9 mouse cellular contexts compared by ENCODE assay signal in genomic region chr5:16293223-16293622, GRCm38 (mm10).
DNase-seq lines count a peak whose midpoint lies in the region; ATAC-seq and TF ChIP-seq lines count a peak whose summit lies in the region.
"Had no signal": no experiment of that assay in that cellular context is flagged by ENCODE, and none has a peak within 500 bp of the region (broad histone marks: within the 10 kb centered on the region; RNA-seq: fewer than 3 reads in every experiment).

No protein-coding gene starts in this region.

- peak; percentile 68 for DNase-seq in adrenal gland, postnatal 10 days
- no peak for DNase-seq in adrenal gland, adult 8-10 months
- peak; percentile 17 to 18 for DNase-seq in kidney, adult 8-10 months
- DNase-seq in urinary bladder, postnatal 14 days (ENCODE audit: low spot score), result peak; percentile 26
- no peak for DNase-seq in urinary bladder, postnatal 10 days (ENCODE audit: low spot score)
- peak; percentile 5 to 19 for DNase-seq in kidney, postnatal 4 days
- DNase-seq in stomach, postnatal 0 days (ENCODE audit: low spot score), result no peak

- H3K9me3 ChIP-seq in kidney, embryonic 14.5 days (ENCODE audit: control insufficient read depth, low read length), result no peaks in the 10 kb centered on the region
- H3K9me3 ChIP-seq in stomach, postnatal 0 days (ENCODE audit: control insufficient read depth, low read length), result no peaks in the 10 kb centered on the region
- H3K9me3 ChIP-seq: embryonic facial prominence, embryonic 15.5 days had no signal

- no peak overlapping the region for H3K4me2 ChIP-seq in kidney, embryonic 14.5 days (replicated peaks; ENCODE audit: low read depth, low read length)
- H3K4me2 ChIP-seq in stomach, postnatal 0 days (replicated peaks; ENCODE audit: low read depth), result no peak overlapping the region
- H3K4me2 ChIP-seq: embryonic facial prominence, embryonic 15.5 days had no signal

- H3K27ac ChIP-seq in kidney, embryonic 14.5 days (ENCODE audit: low read depth, low read length), result no peak overlapping the region
- no peak overlapping the region for H3K27ac ChIP-seq in stomach, postnatal 0 days (replicated peaks)
- H3K27ac ChIP-seq: embryonic facial prominence, embryonic 15.5 days had no signal

- H3K9ac ChIP-seq in kidney, embryonic 14.5 days (ENCODE audit: low read depth, low read length), result no peak overlapping the region
- no peak overlapping the region for H3K9ac ChIP-seq in stomach, postnatal 0 days (ENCODE audit: low read length)
- H3K9ac ChIP-seq: embryonic facial prominence, embryonic 15.5 days had no signal

- H3K27me3 ChIP-seq in kidney, embryonic 14.5 days (ENCODE audit: control insufficient read depth, insufficient read depth, low read length), result no peaks in the 10 kb centered on the region
- H3K27me3 ChIP-seq in stomach, postnatal 0 days (ENCODE audit: control insufficient read depth, insufficient read depth, low read length), result no peaks in the 10 kb centered on the region
- H3K27me3 ChIP-seq: embryonic facial prominence, embryonic 15.5 days had no signal

- no peak for TF ChIP-seq EP300 in stomach, postnatal 0 days (optimal IDR thresholded peaks at IDR 0.05)

- no peaks in the 10 kb centered on the region for H3K4me1 ChIP-seq in kidney, embryonic 14.5 days (ENCODE audit: control insufficient read depth, insufficient read depth, low read length)
- no peaks in the 10 kb centered on the region for H3K4me1 ChIP-seq in stomach, postnatal 0 days (replicated peaks; ENCODE audit: control insufficient read depth, insufficient read depth)
- H3K4me1 ChIP-seq: embryonic facial prominence, embryonic 15.5 days had no signal

- 12% methylated on average over 1 of the region's 1 CpGs for WGBS in kidney, embryonic 14.5 days
- 0% methylated on average over 1 of the region's 1 CpGs for WGBS in stomach, postnatal 0 days

- H3K4me3 ChIP-seq in kidney, embryonic 14.5 days (ENCODE audit: low read length), result no peak overlapping the region
- H3K4me3 ChIP-seq in stomach, postnatal 0 days (ENCODE audit: low read depth, low read length), result no peak overlapping the region
- H3K4me3 ChIP-seq: embryonic facial prominence, embryonic 15.5 days had no signal

- ATAC-seq in kidney, embryonic 14.5 days (ENCODE audit: low FRiP score, low TSS enrichment), result no peak
- ATAC-seq in stomach, postnatal 0 days (ENCODE audit: low FRiP score, low TSS enrichment), result no peak

- H3K36me3 ChIP-seq in kidney, embryonic 14.5 days (ENCODE audit: control insufficient read depth, insufficient read depth, low read length), result no peaks in the 10 kb centered on the region
- H3K36me3 ChIP-seq in stomach, postnatal 0 days (ENCODE audit: control insufficient read depth, insufficient read depth, low read length), result no peaks in the 10 kb centered on the region
- H3K36me3 ChIP-seq: embryonic facial prominence, embryonic 15.5 days had no signal

- peak; percentile 65 for TF ChIP-seq CTCF in stomach, postnatal 0 days (IDR thresholded peaks at IDR 0.05; ENCODE audit: low read depth)

Comparison
In these comparisons a context has a peak if more than half of its experiments do, and no peak if none do; other contexts are left out.
1. DNase-seq: peak in adrenal gland, postnatal 10 days (single experiment), kidney, adult 8-10 months (2 of 2), urinary bladder, postnatal 14 days (single experiment) and kidney, postnatal 4 days (2 of 2); none in adrenal gland, adult 8-10 months (single experiment), urinary bladder, postnatal 10 days (single experiment) and stomach, postnatal 0 days (single experiment).